9 mouse cellular contexts compared by ENCODE assay signal in the genomic region with DNA sequence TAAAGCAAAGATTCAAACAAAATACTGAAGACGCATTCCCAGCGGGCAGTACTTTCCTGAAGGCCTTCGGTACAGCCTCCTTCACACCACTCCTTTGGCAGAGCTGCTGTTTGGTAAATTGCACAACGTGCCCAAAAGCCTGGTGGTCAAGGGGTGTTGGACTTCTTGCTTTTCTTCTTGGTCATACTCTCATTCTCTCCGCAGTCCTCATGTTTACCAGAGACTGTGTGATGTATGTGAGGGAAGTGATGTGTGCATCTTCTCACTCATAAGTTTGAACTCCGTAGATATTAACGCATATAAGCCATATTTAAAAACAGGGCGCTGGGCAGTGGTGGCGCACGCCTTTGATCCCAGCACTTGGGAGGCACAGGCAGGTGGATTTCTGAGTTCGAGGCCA. TPM values are rescaled to one million over a fixed set of nuclear protein-coding genes. Genes with fewer than 3 reads are reported as not detected.
DNase-seq lines count a peak whose midpoint lies in the region; ATAC-seq lines count a peak whose summit lies in the region.
"Had no signal": no experiment of that assay in that cellular context is flagged by ENCODE, and none has a peak within 500 bp of the region (broad histone marks: within the 10 kb centered on the region; RNA-seq: fewer than 3 reads in every experiment).

No protein-coding gene starts in this region.

- no peak for DNase-seq in heart, postnatal 25 days (ENCODE audit: low spot score)
- no peak for DNase-seq in embryonic facial prominence, embryonic 11.5 days (ENCODE audit: low spot score)
- DNase-seq in ovary, postnatal 36 days (ENCODE audit: low spot score) = no peak
- DNase-seq in spleen, adult 12 weeks (ENCODE audit: low spot score) = no peak
- DNase-seq in kidney, adult 9 months = no peak
- DNase-seq: kidney, postnatal 10 days had no signal

- no peaks in the 10 kb centered on the region for H3K27me3 ChIP-seq in heart, embryonic 15.5 days
- no peaks in the 10 kb centered on the region for H3K27me3 ChIP-seq in embryonic facial prominence, embryonic 11.5 days (ENCODE audit: control insufficient read depth, insufficient read depth, low read length)
- no peaks in the 10 kb centered on the region for H3K27me3 ChIP-seq in hindbrain, embryonic 16.5 days (replicated peaks; ENCODE audit: control insufficient read depth, insufficient read depth, low read length)
- no peaks in the 10 kb centered on the region for H3K27me3 ChIP-seq in midbrain, embryonic 15.5 days (replicated peaks)

- H3K4me3 ChIP-seq in heart, embryonic 15.5 days = peak overlapping the region; percentile 97
- H3K4me3 ChIP-seq in embryonic facial prominence, embryonic 11.5 days (ENCODE audit: low read depth, low read length) = no peak overlapping the region
- H3K4me3 ChIP-seq in hindbrain, embryonic 16.5 days (ENCODE audit: low read length) = no peak overlapping the region; the same call in 1 of the 2 replicates
- H3K4me3 ChIP-seq in midbrain, embryonic 15.5 days = no peak overlapping the region

- no peak for ATAC-seq in heart, embryonic 15.5 days (replicated peaks; ENCODE audit: insufficient number of reproducible peaks, insufficient read depth, low FRiP score, low read depth)
- no peak for ATAC-seq in embryonic facial prominence, embryonic 11.5 days (replicated peaks; ENCODE audit: insufficient number of reproducible peaks, low FRiP score, low TSS enrichment, low read depth)
- ATAC-seq in hindbrain, embryonic 16.5 days = no peak
- no peak for ATAC-seq in midbrain, embryonic 15.5 days (replicated peaks)

- H3K4me2 ChIP-seq in heart, embryonic 15.5 days = peak overlapping the region; percentile 87
- no peak overlapping the region; the same call in 1 of the 2 replicates for H3K4me2 ChIP-seq in embryonic facial prominence, embryonic 11.5 days (ENCODE audit: low read depth, low read length)
- H3K4me2 ChIP-seq in hindbrain, embryonic 16.5 days (ENCODE audit: low read length) = peak overlapping the region; percentile 71
- peak overlapping the region; percentile 84 for H3K4me2 ChIP-seq in midbrain, embryonic 15.5 days

- H3K9ac ChIP-seq in heart, embryonic 15.5 days = 0 out of 2 replicates have a peak overlapping the region, but pooled peaks have one; percentile 7
- peak overlapping the region; percentile 92 for H3K9ac ChIP-seq in embryonic facial prominence, embryonic 11.5 days (replicated peaks; ENCODE audit: low read length)
- H3K9ac ChIP-seq in hindbrain, embryonic 16.5 days (ENCODE audit: low read depth, low read length) = peak overlapping the region; percentile 85; the same call in 1 of the 2 replicates
- H3K9ac ChIP-seq in midbrain, embryonic 15.5 days = no peak overlapping the region

- H3K36me3 ChIP-seq in heart, embryonic 15.5 days = no peaks in the 10 kb centered on the region
- no peaks in the 10 kb centered on the region; the same call in 1 of the 2 replicates for H3K36me3 ChIP-seq in embryonic facial prominence, embryonic 11.5 days (replicated peaks; ENCODE audit: control insufficient read depth, insufficient read depth, low read depth, low read length)
- H3K36me3 ChIP-seq in hindbrain, embryonic 16.5 days (ENCODE audit: control insufficient read depth, insufficient read depth, low read length) = no peaks in the 10 kb centered on the region
- no peaks in the 10 kb centered on the region for H3K36me3 ChIP-seq in midbrain, embryonic 15.5 days (replicated peaks)

- 72% methylated on average over 11 of the region's 11 CpGs for WGBS in heart, embryonic 15.5 days
- WGBS in embryonic facial prominence, embryonic 11.5 days = 74% methylated on average over 11 of the region's 11 CpGs
- 74% methylated on average over 11 of the region's 11 CpGs for WGBS in hindbrain, embryonic 16.5 days
- 67% methylated on average over 11 of the region's 11 CpGs for WGBS in midbrain, embryonic 15.5 days

- peak overlapping the region; percentile 99 for H3K27ac ChIP-seq in heart, embryonic 15.5 days
- H3K27ac ChIP-seq in embryonic facial prominence, embryonic 11.5 days (replicated peaks; ENCODE audit: low read depth, low read length) = no peak overlapping the region
- peak overlapping the region; percentile 99; the same call in 1 of the 2 replicates for H3K27ac ChIP-seq in hindbrain, embryonic 16.5 days (ENCODE audit: low read depth, low read length)
- peak overlapping the region; percentile 95 for H3K27ac ChIP-seq in midbrain, embryonic 15.5 days

- H3K4me1 ChIP-seq in heart, embryonic 15.5 days (replicated peaks) = peaks cover 38% of the 10 kb centered on the region
- H3K4me1 ChIP-seq in embryonic facial prominence, embryonic 11.5 days (ENCODE audit: control insufficient read depth, insufficient read depth, low read length) = peaks cover 3% of the 10 kb centered on the region
- peaks cover 32% of the 10 kb centered on the region for H3K4me1 ChIP-seq in hindbrain, embryonic 16.5 days (ENCODE audit: control insufficient read depth, insufficient read depth, low read depth, low read length)
- peaks cover 49% of the 10 kb centered on the region for H3K4me1 ChIP-seq in midbrain, embryonic 15.5 days

- H3K9me3 ChIP-seq in heart, embryonic 15.5 days (replicated peaks) = no peaks in the 10 kb centered on the region
- H3K9me3 ChIP-seq in embryonic facial prominence, embryonic 11.5 days (replicated peaks; ENCODE audit: control insufficient read depth, low read length) = no peaks in the 10 kb centered on the region
- H3K9me3 ChIP-seq in hindbrain, embryonic 16.5 days (ENCODE audit: control insufficient read depth, low read length) = no peaks in the 10 kb centered on the region
- H3K9me3 ChIP-seq in midbrain, embryonic 15.5 days = no peaks in the 10 kb centered on the region

- intact Hi-C loops in heart, postnatal 25 days (cut with DNase I) = no loop called here

RNA-seq across cellular contexts. Expression of a gene that starts 0.9 kb away (rescaled TPM):
- polyA plus RNA-seq in heart, embryonic 15.5 days (2015; fragmentation: Nextera tagmentation; extraction: Ambion mirVana) = 127 and 131 TPM in 2 replicates
- total RNA-seq in heart, postnatal 25 days (2021) = 10 to 100 TPM; 41.7 to 47.7 TPM
- polyA plus RNA-seq in embryonic facial prominence, embryonic 11.5 days (2014; fragmentation: Nextera tagmentation; extraction: Ambion mirVana) = 421 and 489 TPM in 2 replicates
- 144 and 166 TPM in 2 replicates for polyA plus RNA-seq in hindbrain, embryonic 16.5 days (2015; fragmentation: Nextera tagmentation; extraction: Ambion mirVana)
- 183 and 190 TPM in 2 replicates for polyA plus RNA-seq in midbrain, embryonic 15.5 days (2015; fragmentation: Nextera tagmentation; extraction: Ambion mirVana)

RNA-seq across cellular contexts. Expression of a gene that starts 19.0 kb away (rescaled TPM):
- polyA plus RNA-seq in heart, embryonic 15.5 days (2015; fragmentation: Nextera tagmentation; extraction: Ambion mirVana) = 123 and 130 TPM in 2 replicates
- total RNA-seq in heart, postnatal 25 days (2021) = 10 to 100 TPM; 57.7 to 67.0 TPM
- polyA plus RNA-seq in embryonic facial prominence, embryonic 11.5 days (2014; fragmentation: Nextera tagmentation; extraction: Ambion mirVana) = 227 and 251 TPM in 2 replicates
- 98.2 and 103 TPM in 2 replicates for polyA plus RNA-seq in hindbrain, embryonic 16.5 days (2015; fragmentation: Nextera tagmentation; extraction: Ambion mirVana)
- 92.1 and 96.0 TPM in 2 replicates for polyA plus RNA-seq in midbrain, embryonic 15.5 days (2015; fragmentation: Nextera tagmentation; extraction: Ambion mirVana)

RNA-seq across cellular contexts. Expression of a gene that starts 40.6 kb away (rescaled TPM):
- polyA plus RNA-seq in heart, embryonic 15.5 days (2015; fragmentation: Nextera tagmentation; extraction: Ambion mirVana) = 0.49 and 0.55 TPM in 2 replicates
- total RNA-seq in heart, postnatal 25 days (2021) = under 1 TPM; 0.34 to 0.36 TPM
- polyA plus RNA-seq in embryonic facial prominence, embryonic 11.5 days (2014; fragmentation: Nextera tagmentation; extraction: Ambion mirVana) = 0.25 and 0.43 TPM in 2 replicates
- polyA plus RNA-seq in hindbrain, embryonic 16.5 days (2015; fragmentation: Nextera tagmentation; extraction: Ambion mirVana) = 0.09 and 0.10 TPM in 2 replicates
- 0.19 TPM in 1 of 2 replicates, not detected in the other for polyA plus RNA-seq in midbrain, embryonic 15.5 days (2015; fragmentation: Nextera tagmentation; extraction: Ambion mirVana)
